Mouse (Mus musculus): ENCODE measurements around the gene Glt8d2.
A peak's percentile ranks its signal among the peaks of the same experiment; 100 is the strongest.
"Not testable (repeated sequence)": the region's sequence is repeated elsewhere in the genome, so short reads cannot be mapped to it uniquely, and the experiment has no call there.

Glt8d2 gene

DNA sequence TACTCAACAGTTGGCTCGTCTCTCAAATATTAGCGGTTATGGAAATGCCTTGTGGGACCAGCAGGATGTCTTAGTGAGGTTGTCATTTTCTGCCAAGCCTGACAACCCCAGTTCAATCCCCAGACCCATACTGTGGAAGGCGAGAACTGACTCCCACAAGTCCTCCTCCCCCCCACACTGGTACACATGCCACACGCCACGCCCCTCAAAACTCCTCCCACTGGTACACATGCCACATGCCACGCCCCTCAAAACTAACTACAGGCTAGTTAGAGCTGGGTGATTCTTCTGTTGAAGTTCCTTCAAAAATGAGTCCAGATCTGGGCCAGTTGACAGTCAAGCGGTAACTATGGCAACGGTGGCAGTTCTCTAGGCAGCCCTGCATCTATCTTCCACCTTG lies 44.4 kb downstream of the Glt8d2 start:
- no peak for DNase-seq (ENCODE audit: low spot score)

DNA sequence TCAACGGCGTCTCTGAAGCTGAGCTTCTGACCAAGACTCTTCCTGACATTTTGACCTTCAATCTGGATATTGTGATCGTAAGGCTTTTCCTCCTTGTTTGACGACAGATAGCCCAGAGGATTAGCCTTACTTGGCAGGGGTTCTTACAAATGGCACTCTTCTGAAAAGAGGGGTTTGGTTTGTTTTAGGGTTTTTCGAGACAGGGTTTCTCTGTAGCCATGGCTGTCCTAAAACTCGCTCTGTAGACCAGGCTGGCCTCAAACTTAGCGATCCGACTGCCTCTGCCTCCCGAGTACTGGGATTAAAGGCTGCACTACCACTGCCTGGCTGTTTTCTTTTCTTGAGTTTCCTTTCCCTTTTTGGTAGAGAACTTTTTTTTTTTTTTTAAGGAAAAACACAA lies 49.0 kb downstream of the Glt8d2 start:
- DNase-seq (ENCODE audit: low spot score): no peak

DNA sequence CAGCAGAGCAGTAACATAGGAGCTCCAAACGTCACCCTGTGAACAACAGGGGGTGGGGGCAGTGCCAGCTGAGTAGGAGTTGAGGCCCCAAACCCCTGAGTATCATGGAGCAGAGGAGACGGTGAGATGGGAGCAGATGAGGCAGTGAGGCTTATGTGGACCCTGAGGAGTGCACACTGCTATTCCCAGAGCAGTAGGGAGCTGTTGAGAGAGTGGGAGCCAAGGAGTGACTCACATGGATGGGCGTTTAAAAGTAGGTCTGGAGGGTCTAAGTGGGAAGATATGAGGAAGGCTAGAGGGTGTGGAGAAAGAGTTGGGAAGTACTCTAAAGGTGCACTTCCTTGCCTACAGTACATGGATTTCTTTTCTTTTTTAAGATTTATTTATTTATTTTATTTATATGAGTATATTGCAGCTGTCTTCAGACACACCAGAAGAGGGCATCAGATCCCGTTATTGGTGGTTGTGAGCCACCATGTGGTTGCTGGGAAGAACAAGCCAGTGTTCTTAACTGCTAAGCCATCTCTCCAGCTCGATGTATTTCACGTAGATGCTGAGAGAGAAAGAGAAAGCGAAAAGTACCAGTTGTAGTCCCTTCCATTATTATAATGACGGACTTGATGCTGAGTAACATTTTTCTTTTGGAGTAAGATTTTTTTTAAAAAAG lies 51.3 kb downstream of the Glt8d2 start:
- no peak for DNase-seq (ENCODE audit: low spot score)

DNA sequence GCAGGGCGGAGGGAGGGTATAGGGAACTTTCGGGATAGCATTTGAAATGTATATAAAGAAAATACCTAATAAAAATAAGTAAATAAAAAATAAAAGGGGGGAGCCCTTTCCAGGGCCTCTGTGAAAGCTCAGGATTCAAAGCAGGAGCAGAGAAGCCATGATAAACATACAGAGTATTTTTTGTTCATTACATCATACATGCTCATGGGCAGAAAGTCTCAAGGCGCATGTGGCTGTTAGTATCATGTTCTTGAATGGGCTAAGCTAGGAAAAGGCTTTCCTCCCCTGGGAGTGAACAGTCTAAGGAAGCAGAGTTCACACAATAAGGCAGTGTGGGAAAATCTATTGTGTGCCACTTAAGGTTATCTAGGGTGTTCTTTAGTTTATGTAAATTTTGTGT lies 54.1 kb downstream of the Glt8d2 start:
- DNase-seq (ENCODE audit: low spot score): no peak

DNA sequence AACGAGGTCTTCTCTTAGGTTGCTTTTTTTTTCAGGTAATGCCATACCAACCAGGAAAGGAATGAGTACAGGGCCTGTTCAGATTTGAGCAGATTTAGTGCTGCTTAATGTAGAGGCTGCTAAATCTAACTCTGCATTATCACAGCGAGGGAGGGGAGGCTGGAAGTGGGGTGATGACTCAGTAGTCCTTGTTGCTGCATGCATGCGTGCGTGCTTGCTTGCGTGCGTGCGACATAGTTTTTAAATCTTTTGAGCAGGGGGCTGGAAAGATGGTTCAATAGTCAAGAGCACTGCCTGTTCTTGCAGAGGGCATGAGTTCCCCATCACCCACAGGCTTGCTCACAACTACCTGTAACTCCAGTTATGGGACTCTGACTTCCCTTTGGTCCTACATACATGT lies 56.1 kb downstream of the Glt8d2 start:
- no peak for DNase-seq (ENCODE audit: low spot score)

DNA sequence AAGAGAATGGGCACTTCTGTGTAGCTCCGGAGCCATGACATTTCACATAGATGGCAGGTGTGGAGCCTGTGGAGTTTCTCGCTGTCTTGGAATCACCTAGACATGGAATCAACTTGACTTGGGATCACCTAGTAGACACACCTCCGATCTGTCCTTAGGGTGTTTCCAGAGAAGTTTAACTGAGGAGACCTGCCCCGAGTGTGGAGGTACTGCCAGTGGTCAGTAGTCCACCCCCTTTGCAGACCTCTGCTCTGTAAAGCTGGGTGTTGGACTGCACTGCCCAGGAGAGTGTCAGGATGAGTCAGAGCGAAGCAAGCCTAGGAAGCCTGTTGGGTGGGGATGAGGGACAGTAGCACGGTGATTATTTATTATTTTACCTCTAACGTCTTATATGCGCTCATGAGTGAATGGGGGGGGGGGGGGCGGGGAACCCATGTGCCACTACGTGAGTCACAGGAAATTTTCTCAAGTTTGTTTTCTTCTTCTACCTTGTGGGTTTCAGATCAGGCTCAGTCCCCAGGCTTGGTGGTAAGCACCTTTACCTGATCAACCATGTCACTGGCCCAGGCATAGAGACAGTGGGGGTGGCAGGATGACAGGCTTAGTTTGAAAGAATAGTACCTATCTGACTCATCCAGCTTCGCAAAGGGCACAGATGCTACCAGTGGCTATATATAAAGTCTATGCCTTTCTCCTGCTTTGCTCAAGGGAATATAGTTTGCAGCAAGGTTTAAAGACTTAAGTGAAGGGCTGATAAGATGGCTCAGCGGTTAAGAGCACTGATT lies 57.8 kb downstream of the Glt8d2 start:
- no peak for DNase-seq (ENCODE audit: low spot score)

DNA sequence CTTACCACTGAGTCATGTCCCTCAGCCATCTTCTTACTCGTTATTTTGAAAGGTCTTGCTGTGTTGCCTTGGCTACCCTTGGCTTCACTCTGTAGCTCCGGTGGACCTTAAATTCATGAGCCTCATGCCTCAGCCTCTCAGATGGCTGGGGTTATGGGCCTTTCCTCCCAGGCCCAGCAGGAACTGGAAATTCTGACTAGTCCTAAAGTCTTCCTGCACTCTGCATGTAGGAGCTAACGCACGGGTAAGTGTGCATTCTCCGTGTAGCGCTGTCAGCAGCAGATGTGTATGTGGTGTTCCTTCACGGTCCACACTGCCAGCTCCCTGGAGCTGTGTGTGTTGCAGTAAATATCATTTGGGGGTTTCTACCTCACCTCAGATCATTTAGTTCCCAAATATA lies 59.3 kb downstream of the Glt8d2 start:
- DNase-seq (ENCODE audit: low spot score): no peak

DNA sequence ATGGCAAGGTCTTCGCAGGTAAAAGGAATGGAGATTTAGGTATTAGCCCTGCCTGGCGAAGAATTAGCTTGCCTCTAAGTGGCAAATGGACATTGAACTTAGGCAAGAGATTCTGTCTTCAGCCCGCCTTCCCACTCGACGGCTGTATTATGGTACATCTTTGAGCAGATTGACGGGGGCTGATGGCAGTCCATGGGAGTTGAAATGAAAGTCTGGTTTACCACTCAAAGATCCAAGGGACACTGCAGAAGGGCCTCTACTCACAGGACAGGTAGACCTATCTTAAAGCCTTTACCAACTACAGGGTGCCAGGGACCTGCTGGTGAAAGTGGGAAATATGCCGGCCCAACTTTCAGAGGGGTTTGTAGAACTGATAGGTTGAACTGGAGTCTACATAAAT lies 60.0 kb downstream of the Glt8d2 start:
- DNase-seq (ENCODE audit: low spot score): no peak

DNA sequence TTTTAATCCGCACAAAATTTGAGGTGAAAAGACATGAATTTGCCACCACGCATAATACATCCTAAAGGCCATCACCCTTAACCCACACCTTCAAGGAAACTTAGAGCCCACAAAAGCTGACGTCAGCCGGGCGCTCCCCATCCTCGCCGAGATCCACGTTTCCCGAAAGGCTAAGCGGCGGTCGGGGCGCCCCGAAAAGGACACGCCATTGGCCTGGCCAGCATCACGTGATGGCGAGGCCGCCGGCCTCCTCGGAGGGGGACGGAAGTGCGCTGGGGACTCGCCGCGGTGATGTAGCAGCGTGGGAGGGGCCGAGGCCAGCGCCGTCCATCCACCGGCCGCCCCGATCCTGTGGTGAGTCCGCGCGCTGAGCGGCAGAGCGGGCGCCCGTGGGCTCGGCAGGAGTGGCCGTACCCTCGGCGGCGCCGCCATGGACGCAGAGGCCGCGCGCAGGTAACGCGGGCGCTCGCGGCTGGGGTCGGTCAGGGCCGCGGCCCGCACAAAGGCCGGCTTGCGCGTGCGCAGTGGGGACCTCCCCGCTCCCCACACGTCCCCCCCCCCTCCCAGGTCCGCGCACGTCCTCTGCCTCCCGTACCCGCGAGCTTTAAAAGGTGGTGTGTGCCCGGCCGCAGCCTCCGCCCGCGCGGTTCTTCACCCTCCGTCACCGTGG lies 60.7 kb downstream of the Glt8d2 start, which contains the start of gene Tdg:
Gene Tdg, plus strand, starts transcription at position 243 of the 670 bp plus-strand sequence.
- DNase-seq (ENCODE audit: low spot score): peak; percentile 77

DNA sequence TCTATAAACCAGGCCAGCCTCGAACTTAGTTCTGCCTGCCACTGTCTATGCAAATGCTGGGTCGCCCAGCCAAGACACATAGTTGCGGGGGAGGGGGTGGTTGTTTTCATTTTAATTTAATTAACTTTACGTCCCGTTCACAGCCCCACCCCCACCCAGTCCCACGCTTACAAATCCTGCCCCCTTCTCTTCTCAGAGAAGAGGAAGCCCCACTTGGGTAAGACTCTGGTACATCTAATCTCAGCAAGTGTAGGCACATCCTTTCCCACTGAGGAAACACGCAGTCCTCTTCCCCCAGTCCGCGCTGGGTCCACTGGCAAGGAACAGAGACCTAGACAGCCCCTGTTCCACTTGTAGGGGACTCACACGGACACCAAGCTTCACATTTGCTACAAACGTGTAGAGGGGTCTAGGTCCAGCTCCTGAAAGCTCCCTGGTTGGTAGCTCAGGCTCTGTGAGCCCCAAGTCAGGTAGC lies 61.3 kb downstream of the Glt8d2 start:
- no peak for DNase-seq (ENCODE audit: low spot score)

DNA sequence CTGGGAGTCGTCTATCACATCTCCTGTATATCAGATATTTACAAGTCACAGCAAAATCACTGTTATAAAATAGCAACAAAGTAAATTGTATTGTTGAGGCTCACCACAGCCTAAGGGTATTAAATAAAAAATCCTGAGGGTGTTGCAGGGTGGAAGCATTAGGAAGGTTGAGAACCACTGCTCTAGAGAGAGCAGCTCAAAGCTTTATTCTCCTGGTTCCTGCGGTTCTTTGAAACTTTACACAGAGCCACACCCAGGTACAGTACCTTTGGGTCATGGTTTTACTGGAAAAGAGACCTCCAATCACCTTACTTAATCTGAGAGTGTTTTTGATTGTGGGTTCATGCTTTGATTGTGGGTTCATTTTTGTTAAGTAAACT lies 66.9 kb downstream of the Glt8d2 start:
- DNase-seq (ENCODE audit: low spot score): not testable (repeated sequence)

DNA sequence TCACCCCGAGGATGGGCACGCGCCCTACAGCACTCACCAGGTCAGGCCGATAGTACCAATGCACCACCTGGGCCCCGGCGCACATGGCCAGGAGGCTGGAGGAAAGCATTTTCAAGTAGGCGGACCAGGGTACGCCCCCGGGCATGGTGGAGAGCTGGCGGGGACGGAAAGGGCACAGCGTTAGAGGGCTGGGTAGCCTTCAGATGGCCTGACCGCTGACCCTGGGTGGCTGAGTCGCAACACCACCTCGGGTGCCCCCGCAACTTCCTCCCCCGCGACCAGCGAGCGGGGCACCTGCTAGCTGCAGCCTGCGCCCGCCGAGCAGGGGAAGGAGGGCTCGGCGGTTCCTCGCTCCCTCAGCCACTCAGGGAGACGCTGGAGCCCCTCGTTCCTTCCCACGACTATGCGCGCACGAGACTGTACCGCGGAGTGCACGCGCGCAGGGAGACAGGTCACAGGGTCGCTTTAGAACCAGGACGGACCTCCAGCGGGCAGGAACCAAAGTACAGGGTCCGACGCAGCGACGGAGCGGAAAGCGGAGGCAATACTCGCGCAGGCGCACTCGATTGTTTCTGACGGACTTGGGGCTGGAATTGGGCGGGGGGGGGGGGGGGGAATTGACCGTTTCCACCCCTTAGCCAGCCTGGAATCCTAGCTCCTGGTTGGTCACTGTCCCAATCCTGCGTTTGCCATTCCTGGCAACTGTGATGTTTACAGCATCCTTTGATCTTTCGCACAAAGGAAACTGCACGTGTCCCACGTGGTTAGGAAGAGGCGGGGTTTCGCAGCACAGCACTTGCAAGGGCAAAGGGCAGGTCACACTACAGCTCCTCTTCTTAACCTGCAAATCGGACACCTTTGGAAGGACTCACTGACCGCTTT lies 67.5 kb downstream of the Glt8d2 start, which contains the start of gene 1190007I07Rik:
Gene 1190007I07Rik, minus strand, starts transcription at position 558 of the 882 bp plus-strand sequence.
- peak; percentile 83 for DNase-seq (ENCODE audit: low spot score)

DNA sequence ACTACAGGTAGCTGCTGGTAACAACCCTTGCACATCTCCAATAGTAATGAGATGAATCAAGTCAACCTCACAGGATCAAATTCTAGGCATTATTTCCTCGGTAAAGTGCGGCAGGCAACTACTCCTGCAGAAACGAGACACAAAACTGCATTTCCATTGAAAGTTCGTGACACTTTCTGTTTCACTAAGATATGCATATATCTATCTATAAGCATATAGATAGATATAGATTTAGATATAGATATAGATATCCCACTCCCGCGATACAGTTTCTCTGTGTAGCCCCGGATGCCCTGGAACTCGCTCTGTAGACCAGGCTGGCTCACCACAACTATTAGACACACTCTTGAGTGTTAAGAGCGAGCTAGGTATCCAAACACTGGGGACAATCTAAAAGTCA lies 68.2 kb downstream of the Glt8d2 start:
- DNase-seq (ENCODE audit: low spot score): no peak
